Mouse (Mus musculus): ENCODE data around the gene Dock4.

DNA sequence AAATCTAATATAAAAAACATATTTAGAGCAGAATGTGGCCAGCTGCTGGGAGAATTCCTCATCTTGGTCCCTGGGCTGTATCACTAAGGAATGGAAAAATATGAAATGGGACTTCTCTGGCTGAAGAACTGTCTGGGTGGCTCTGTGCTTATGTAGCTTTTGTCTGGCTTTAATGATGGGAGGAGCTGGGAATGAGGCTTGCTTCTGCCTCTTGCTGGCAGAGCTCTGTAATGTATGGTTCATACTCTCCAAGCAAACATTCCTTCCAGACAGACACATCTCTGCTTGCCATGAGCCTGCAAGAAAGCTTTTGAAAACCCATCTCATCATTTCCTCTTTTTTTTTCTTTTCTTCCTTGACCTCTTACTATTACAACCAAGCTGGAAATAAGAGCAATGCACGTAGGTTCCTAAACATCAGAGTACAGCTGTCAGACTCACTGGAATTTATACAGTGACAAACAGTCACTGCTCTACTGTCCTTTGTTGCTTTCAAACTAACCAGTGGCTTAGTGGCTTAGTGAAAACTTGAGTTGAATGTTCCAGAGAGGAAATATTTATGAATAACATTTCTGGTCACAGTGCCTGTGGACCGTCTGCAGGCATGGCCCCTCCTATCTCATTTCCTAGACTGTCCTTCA is 248.4 kb downstream of the Dock4 start:
- TF ChIP-seq POLR2A (IDR thresholded peaks at IDR 0.05; ENCODE audit: control insufficient read depth, extremely low read depth, insufficient read depth, low read length, poor library complexity): no peak
- no peak for TF ChIP-seq CTCF (IDR thresholded peaks at IDR 0.05; ENCODE audit: borderline replicate concordance, control insufficient read depth, extremely low read depth, insufficient read depth, low read length, poor library complexity)
